Mouse (Mus musculus) left cerebral cortex, postnatal 36 days (tissue): ENCODE results near the gene Gskip. TPM values are rescaled to one million over a fixed set of nuclear protein-coding genes. Genes with fewer than 3 reads are reported as not detected.
A peak's percentile ranks its signal among the peaks of the same experiment; 100 is the strongest.

Source experiments
- DNase-seq, 2 experiments: peaks; one replicate each; pipeline ENCODE4 v3.0.0; 2021 to 2022; ENCODE audit warnings: low spot score in 2 of 2, mixed read lengths in 1 of 2
- intact Hi-C: fragments of 180-260 bp; cut with DNase I; formaldehyde crosslinking; loops from one replicate; pipeline ENCODE4 v1.15.1; 2025
- total RNA-seq, 2 experiments: library from RNA; stranded (reverse); gene quantifications; 2 replicates each; pipeline ENCODE4 v1.2.3; 2021

Gskip gene
- total RNA-seq, result 10 to 100 TPM; 22.6 to 25.1 TPM

DNA sequence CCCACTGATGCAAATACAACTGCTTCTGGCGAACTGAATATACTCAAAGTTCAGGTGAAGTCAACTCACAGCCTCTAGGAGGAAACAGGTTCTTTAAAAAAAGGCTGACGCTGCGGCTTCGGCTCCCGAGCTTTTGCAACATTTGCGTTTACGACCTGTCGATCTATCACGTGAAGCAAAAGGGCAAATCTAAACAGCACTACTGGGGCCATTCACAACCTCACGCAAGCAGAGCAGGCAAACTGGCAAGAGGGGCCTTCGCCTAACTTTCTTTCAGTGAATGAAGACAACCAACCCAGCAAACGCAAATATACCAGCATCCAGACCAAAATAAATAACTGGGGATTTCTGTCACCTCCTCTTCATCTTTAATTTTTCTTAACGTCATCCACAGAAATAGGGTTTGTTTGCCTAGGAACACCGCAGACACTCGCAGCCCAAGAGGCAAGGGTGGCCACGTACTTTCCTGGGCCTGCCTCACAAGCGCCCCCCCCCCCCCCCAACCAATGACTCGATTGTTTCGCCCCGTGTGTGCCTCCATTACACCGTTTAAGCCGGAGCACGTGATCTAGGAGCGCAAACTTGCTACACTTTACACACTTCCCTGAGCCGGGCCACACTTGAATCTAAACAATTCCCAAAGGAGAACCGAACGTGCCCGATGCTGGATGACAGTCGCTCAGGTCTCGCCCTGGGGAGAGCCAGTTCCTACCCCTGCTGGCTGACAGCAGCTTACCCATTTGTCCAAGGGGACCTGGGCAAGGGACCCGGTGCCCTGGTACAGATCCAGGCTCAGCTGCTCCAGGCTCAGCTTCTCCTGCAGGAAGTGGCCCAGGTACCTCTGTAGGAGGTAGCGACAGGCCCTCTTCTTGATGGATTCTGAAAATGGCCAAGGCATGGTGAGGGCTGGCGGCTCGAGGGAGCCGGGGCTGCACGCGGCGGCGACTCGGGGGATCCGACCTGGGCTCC is at the start of gene Gskip:
Gene Gskip, plus strand, starts transcription at position 897 of the 969 bp plus-strand sequence.
- peak in 1 of 2 experiments; percentile 30 for DNase-seq
- intact Hi-C loops, result no loop called here

- intact Hi-C loops, result loop anchor here (10.0 kb wide), 1 partner anchor 88 kb away; no protein-coding TSS in a partner anchor
- no peak for DNase-seq
Measured at GRCm38 (mm10) chr12:105636551-105636950, 48.1 kb upstream of the Gskip start.

DNA sequence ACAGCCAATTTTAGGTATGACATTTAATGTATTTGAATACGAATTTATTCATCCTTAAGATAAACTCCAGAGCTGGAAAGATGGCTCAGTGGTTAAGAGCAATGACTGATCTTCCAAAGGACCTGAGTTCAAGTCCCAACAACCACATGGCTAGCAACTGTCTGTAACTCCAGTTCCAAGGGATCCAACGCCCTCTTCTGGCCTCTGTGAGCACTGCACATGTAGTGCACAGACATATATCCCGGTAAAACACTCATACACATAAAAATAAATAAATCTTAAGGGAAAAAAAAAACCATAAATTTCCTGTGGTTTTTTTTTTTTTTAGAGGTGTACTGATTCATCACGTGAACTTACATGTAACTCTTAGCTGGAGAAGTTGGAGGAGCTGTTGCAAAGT is 47.1 kb upstream of the Gskip start:
- intact Hi-C loops, result loop anchor here (10.0 kb wide), 1 partner anchor 87 kb away; no protein-coding TSS in a partner anchor
- DNase-seq, result no peak

GRCm38 (mm10) chr12:105642770-105643321 is 41.8 kb upstream of the Gskip start:
- no peak for DNase-seq
- intact Hi-C loops, result no loop called here

GRCm38 (mm10) chr12:105655850-105656249 is 28.8 kb upstream of the Gskip start:
- intact Hi-C loops, result no loop called here
- no peak for DNase-seq

DNA sequence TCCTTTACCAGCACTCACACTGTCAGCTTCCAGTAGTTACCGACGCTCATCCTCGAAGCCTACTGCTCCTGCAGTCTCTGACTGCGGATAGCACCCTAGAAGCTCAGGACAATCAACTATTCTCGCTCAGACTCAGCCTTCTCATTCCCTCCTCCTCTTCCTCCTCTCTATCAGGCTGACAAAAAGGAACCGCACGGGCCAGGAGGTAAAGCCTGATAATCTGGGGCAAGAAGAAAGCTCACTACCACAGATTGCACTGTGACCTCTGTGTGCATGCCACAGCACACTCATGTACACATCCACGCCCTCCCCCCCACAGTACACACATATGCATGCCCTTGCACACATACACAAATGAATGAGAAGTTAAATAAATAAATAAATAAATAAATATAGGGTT is 8.4 kb upstream of the Gskip start:
- intact Hi-C loops, result no loop called here

GRCm38 (mm10) chr12:105678211-105678610 is 6.4 kb upstream of the Gskip start:
- intact Hi-C loops, result no loop called here

More for the DNA sequence above, 8.4 kb upstream of the Gskip start:
- DNase-seq, result no peak

GRCm38 (mm10) chr12:105678762-105679161 is 5.9 kb upstream of the Gskip start:
- DNase-seq, result no peak
- intact Hi-C loops, result no loop called here

More at GRCm38 (mm10) chr12:105678211-105678610, 6.4 kb upstream of the Gskip start:
- DNase-seq, result no peak

GRCm38 (mm10) chr12:105685001-105685691 is 517 bp downstream of the Gskip start, which contains the start of gene Atg2b:
TSS of gene Atg2b (minus strand) at chr12:105685211.
- DNase-seq, result peak; percentile 97
- intact Hi-C loops, result loop anchor here (5.0 kb wide), 2 partner anchors 37 to 97 kb away; partner anchors contain the start of gene Papola

DNA sequence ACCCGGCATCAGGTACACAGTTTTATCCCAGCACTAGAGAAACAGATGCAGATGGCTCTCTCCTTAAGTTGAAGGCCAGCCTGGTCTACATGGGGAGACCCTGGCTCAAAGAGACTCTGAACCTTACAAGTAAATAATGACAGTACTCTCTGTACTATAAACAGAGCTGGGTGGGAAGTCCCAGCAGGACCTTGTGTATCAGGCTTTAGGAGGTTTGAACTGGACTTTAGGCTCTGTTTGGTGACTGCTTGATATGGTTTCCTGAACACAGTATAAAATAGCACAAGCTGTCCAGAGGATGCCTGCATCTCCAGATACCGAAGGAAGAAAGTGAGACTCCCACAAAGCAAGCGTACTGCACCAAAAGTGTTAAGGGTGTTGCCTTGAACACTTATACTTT is 2.2 kb downstream of the Gskip start:
- intact Hi-C loops, result loop anchor here (5.0 kb wide), 2 partner anchors 36 to 96 kb away; partner anchors contain the start of gene Papola
- no peak for DNase-seq

- no peak for DNase-seq
- intact Hi-C loops, result loop anchor here (5.0 kb wide), 2 partner anchors 35 to 95 kb away; partner anchors contain the start of gene Papola
Measured at GRCm38 (mm10) chr12:105687416-105687815, 2.8 kb downstream of the Gskip start.

DNA sequence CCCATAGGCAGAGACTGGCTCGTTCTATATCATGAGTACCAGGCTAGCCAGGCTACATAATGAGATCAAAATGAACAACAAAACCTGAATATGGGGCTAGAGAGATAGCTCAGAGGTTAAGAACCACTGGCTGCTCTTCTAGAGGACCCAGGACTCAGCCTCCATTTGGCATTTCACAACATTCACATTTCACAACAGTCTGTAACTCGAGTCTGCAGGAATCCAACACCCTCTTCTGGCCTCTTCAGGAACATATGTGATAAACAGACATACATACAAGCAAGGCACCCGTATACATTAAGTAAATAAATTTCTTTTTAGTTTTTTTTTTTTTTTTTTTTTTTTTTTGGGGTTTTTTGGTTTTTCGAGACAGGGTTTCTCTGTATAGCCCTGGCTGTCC is 3.9 kb downstream of the Gskip start:
- DNase-seq, result no peak
- intact Hi-C loops, result loop anchor here (5.0 kb wide), 2 partner anchors 34 to 94 kb away; partner anchors contain the start of gene Papola

GRCm38 (mm10) chr12:105689435-105689834 is 4.8 kb downstream of the Gskip start:
- intact Hi-C loops, result loop anchor here (5.0 kb wide), 2 partner anchors 33 to 93 kb away; partner anchors contain the start of gene Papola
- no peak for DNase-seq

GRCm38 (mm10) chr12:105694021-105694420 is 9.4 kb downstream of the Gskip start:
- intact Hi-C loops, result no loop called here
- no peak for DNase-seq

GRCm38 (mm10) chr12:105695848-105696247 is 11.2 kb downstream of the Gskip start:
- intact Hi-C loops, result no loop called here
- DNase-seq, result no peak

GRCm38 (mm10) chr12:105697104-105697780 is 12.6 kb downstream of the Gskip start:
- no peak for DNase-seq
- intact Hi-C loops, result no loop called here

GRCm38 (mm10) chr12:105700433-105700832 is 15.8 kb downstream of the Gskip start:
- intact Hi-C loops, result no loop called here

DNA sequence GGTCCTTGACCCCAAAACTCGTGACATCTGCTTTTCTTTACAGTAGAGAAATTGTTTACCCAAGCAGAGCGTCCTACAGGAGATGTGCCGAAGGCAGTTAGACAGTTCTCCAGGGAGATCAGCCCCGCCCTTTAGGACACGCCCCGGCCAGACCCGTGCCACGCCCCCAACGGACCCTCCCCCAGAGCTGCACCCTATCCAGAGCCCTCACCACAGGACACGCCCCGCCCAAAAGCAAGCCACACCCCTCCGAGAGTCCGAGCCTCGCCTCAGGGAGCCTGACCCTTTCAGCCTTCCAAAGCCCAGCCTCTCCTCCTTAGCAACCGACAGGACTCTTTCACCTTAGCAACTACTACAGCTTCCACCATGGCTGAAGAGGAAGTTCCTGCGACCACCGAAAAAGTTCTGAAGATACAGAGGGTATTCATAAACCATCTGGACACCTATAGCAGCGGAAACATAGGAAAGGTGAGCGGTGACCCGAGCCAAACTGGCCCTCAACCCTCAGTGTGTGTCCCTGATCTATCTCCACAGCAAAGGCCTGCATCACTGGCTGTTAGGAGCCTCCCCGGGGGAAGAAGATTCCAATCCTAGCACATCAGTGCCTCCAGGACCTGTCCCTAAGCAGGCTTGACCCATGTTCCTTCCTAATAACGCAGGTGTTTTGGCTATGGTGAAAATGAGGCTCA is 21.3 kb downstream of the Gskip start, which contains the start of gene Ak7:
Gene Ak7, plus strand, starts transcription at position 178 of the 689 bp plus-strand sequence.
- intact Hi-C loops, result no loop called here
- DNase-seq, result no peak

More at GRCm38 (mm10) chr12:105700433-105700832, 15.8 kb downstream of the Gskip start:
- DNase-seq, result no peak
